Mouse (Mus musculus) spleen, postnatal 36 days (tissue): ENCODE measurements around the gene Dip2b.

ENCODE experiments used
- DNase-seq, 2 experiments: peaks; one replicate each; pipeline ENCODE4 v3.0.0; 2022; ENCODE audit warnings: low spot score in 2 of 2, mixed read lengths in 1 of 2

The Dip2b gene

DNA sequence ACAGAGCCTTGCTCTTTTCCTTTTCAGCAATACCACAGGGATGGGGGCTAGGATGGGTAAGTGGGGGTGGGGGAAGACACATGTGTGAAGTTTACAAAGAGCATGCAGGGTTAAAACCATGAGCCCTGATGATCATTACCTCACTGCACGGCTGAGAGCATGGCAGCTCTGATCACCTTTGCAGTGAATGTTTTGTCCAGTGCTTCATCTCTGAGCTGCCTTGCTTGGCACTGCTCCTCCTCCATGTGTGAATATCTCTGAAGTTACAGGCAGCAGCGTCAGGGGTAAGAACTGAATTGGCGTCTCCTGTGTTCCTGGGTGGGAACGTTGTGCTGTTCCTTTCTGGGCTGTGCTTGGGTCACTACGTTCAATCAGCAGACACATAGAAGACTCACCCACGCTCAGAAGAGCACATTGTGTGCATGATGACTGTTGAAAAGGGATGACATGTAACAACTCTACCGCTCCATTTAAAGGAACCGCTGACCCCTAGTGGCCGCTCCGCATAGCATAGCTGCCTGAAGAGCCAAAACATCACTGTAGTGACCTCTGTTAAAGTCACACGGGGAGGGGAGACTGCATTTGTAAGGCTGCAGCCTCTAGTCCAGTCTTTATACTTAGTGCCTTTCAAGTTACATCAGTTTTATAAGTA is 88.1 kb downstream of the Dip2b start:
- peak; percentile 79 to 84 for DNase-seq

DNA sequence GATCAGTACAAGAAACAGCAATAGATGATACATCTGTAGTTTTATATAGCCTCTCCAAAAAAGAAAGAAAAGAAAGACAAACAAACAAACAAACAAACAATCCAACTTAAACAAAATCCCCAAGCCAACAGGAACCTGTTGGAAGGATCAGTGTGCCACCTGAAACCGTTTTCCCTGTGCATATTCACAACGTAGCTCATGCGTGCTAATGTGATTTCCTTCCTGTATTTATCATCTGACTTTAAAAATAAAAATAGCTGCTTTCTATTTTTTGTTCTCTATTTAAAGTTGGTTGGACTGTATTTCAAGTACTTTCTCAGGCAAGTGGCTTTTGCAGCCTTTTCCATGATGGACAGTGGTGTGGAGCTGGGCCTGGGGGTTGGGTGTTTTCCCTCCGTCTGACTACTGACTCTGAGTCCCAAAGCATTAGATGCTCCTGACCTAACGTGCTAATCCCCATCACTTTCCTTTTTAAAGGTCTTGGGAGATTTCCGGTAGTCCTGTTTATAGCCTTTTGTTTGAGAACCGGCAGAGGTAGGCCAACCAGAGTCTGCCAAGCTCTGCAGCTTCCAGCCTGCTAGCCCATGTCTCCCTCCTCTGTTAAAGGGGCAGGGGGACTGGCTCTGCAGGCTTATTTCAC is 90.8 kb downstream of the Dip2b start:
- DNase-seq, result peak in 1 of 2 experiments; percentile 14

DNA sequence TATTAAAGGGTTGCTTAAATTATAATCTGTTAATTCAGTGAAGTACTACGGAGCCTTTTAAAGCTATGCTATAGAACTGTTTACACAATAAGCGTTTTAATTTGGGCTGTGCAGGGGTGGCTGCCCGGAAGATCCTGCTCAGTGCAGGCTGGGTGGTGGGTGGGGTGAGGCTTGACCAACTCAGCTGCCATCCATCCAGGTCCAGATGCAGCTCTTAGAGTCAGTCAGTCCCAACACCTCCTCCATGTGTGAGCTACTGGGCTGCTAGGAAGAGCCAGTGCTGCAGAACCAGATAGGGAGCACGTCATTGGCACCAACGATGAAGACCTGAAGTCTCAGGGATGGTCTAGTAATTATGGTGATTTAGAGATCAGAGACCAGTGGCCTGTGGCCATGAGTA is 101.2 kb downstream of the Dip2b start:
- DNase-seq, result no peak

DNA sequence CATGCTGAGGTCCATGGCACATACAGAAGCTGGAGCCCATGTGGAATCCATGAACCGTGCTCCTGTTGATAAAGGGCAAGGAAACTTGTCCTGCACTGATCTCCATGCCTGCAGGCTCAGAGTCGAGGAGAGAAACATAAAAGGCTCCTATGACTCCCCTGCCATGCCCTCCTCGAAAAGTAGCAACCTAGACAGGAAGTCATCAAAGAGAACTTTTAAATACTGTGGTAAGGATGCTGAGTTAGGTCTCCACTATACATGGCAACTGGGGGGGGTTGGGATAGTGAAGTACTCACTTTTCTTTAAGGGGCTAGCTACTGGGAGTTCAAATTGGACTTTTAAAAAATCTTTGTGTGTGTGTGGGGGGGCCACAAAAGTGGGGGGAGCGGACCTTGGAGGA is 102.0 kb downstream of the Dip2b start:
- DNase-seq, result no peak

DNA sequence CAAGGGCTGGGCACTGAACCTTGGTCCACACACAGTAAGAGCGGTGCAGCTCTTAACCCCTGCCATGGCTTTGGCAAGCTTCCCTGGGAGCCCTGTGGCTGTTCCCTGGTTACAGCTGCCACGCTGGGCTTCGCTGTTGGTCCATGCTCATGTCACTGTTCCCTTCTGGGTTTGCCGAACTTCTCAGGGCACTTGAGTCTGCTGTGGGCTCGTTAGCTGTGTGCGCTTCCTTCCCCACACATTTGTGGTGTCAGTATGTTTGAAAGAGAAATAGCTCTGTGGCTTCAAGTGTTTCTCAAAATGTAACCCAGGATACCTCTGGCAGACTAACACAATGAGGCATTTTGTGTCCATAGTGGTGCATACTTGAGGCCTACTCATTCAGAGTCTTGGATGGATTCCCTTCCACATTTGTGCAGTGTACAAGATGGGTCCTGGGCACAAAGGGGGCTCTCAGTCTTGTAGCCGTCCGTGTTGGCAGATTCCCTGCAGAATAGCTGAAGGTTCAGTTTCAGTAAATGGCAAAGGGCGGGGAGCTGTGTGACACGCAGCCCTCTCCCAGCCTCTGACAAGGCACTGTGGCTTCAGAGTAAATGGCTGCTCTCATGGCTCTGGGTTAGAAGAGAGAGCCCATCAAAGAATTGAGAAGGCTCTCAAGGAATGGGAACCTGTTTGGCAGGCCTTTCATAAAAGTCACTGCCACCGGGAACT is 104.8 kb downstream of the Dip2b start:
- DNase-seq, result no peak

DNA sequence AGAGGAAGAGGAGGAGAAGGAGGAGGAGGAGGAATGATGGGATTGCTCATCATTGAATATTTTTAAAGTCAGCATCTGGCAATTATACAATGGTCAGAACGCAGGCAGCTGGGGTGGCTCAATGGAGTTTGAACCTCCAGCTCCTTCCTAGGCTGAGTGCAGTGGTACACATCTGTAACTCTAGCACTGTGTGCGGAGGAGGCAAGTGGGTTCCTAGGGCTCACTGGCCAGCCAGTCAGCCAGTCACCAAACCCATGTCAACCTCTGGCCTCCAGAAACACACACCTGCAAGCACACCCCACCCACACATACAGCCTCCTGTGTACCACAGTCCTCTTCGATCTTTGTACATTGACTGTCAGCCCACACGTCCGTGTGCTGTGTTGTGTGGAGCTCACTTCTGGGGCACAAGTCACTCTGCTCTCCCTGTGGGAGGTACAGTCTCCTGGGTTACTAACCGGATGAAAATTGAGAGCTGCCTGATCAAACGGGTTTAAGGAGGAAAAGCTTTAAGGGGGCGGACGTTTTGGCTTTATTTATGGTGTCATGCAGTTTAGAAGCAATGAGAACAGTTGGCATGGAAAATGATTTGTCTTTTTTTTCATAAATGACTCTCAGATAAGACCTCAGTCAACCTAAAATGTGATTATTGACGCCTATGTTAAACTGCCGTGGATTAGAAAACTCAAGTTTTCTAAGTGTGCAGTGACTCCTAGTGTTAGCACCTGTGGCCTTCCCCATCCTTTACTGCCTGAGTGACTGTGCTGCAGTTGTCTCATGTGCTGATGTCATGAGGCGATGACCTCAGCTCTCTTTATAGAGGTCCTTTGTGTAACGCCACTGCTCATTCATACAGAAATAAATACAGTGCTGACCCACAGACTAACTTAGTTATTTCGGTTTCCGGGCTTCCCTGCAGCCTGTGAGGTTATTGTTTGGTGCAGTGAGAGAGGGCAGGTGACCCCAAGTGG is 106.7 kb downstream of the Dip2b start:
- DNase-seq, result no peak

DNA sequence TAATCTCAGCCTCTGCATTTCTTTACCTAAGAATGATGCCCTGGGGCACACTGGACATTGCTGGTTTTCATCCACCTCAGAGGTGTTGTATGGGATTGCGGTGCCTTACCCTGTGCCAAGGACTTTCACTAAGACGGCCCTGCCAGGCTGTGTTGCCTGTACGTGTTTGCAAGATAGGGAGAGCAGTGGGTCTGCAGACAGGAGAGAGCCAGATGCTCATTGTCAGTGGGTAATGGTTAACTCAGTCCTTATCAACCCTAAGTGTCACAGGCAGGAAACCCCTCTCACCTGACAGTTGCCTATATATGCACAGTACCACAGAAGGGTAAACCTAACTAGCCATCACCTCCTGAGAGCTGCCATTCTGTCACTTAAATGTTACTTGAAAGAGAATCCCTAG is 107.5 kb downstream of the Dip2b start:
- DNase-seq, result no peak

DNA sequence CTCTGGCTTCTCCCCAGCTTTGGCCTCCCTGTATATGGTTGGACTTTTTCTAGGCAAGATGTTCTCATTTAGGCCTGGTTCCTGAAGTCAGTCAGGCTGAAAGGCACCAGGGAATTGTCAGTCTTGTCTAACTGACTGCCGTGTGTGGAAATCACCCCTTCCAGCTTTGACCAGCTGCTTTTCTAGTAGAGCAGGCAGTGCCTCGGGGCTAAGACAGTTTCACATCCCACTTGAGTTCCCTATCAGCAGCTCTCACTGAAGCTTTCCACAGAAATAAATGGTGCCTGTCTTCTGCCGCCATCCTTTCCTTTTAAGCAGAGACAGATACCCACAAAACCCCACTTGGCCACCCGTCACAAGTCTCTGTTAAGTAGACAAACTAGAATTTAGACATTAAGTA is 112.1 kb downstream of the Dip2b start:
- no peak for DNase-seq

DNA sequence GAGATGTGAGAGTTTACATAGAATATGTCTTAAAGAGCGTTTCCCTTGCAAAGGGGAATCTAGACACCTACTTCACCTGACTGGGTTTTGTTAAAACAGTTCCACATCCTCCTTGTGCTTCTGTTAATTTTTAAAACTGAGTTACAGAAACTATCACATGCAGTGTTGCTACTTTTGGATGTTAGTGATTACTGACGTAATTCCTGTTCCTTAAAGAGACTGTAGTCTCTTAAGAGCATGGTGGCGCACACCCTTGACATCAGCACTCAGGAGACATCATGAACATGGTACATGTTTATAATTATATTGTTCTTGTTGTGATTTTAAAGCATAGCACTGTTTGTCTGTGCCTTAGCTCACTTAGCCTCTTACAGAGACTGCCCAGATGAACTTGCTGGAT is 113.9 kb downstream of the Dip2b start:
- DNase-seq, result peak; percentile 13 to 28

DNA sequence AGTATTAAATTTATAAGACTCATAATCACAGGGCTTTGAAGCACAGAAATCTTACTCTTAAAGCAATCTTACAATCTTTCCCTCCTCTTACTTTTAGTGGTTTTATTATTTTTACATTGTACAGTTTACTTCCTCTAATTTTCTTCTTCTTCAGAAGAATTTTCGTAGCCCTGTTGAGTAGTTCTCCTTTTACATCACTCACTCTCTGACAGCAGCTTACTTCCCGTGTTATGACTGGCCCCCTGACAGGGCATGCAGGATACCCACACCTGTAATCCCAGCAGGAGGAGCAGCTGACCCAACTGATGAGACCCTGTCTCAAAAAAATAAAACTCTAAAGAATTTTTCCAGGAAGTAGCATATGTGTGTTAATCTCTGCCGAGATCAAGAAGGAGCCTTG is 114.6 kb downstream of the Dip2b start:
- DNase-seq, result peak; percentile 18 to 24

DNA sequence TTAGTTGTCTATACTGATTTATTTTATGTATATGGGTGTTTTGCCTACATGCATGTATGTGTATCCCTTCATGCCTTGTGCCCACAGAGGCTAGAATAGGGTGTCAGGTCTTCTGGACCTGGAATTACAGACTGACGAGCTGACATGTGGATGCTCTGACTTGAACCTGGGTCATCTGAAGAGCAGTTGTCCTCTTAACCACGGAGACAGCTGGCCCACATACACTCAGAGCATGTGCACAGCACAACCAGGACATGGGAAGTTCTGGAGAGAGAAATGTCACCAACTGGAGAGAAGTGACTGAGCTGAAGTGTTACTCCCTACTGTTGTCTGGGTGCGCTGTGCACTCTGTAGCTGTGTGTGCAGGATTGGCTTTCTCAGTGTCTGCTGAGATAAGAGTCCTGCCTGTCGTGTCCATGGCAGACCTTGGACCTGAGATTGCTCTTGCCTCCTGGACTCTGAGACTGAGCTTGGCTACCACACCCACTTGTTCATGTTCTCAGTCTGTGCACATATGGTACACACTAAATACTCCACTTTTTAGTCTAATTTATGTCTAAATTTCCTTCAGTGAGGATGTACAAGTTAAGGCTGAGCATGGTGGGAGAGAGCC is 117.7 kb downstream of the Dip2b start:
- no peak for DNase-seq

DNA sequence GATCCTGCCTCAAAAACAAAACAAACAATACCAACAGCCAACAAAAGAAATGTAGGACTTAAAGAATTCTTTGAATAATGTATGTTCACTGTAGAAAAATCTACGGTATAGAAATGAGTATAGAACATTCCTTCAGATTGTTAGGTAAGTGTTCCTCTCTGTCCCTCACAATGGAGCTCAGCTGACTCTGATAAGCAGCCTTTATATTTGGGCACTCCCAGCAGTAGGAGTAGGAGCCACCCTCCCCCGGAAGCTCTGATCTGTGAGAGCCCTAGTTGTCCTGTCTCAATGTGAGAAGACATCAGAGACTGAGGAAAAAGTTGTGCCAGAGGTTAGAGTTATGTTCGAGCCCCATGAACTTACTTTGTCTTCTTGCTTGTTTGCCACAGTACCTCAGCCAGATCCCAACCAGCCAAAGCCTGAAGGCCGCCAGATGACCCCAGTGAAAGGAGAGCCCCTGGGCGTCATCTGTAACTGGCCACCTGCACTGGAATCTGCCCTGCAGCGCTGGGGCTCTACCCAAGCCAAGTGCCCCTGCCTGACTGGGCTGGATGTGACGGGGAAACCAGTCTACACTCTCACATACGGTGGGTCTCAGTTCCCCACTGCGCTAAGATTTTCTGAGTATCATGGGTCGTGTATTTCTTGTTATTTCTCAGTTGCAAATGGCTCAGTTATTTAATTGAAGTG is 118.5 kb downstream of the Dip2b start:
- no peak for DNase-seq

DNA sequence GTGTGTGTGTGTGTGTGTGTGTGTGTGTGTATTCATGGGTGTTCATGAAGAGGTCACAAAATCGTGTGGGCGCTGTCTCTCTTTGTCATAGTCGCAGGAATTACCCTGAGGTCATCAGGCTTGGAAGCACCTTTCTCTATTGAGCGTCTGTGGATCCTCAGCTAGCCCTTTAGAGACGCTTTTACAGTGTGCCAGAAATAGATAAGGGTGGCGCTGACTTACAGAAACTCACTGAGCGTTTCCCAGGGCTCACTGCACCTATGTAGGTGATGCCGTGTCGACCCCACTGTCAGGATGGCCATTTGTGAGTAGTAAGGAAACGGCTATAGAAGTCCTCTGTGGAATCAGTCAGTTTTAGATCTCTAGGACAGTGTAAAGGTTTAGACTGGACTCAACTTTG is 120.5 kb downstream of the Dip2b start:
- no peak for DNase-seq

DNA sequence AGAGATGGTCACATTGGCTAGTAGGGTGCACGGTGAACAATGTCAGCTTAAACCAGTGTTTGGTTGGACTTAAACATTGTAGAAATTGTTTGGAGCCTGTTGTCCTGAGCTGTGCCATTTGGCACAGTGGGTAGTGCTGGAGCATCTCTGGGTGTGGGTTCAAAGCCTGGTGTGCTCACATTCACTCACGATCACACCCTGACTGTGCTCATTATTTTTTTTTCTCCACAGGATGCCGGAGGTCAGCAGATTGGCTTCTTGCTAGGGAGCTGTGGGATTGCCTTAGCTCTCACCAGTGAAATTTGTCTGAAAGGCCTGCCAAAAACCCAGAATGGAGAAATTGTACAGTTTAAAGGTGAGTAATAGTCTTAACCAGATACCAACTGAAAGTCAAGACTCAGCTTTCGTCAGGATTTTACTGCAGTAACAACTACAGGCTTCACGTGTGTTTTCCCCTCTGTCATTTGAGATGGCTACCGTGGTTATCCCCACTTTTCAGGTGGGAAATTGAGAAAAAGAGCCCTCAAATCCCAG is 123.3 kb downstream of the Dip2b start:
- DNase-seq, result no peak

DNA sequence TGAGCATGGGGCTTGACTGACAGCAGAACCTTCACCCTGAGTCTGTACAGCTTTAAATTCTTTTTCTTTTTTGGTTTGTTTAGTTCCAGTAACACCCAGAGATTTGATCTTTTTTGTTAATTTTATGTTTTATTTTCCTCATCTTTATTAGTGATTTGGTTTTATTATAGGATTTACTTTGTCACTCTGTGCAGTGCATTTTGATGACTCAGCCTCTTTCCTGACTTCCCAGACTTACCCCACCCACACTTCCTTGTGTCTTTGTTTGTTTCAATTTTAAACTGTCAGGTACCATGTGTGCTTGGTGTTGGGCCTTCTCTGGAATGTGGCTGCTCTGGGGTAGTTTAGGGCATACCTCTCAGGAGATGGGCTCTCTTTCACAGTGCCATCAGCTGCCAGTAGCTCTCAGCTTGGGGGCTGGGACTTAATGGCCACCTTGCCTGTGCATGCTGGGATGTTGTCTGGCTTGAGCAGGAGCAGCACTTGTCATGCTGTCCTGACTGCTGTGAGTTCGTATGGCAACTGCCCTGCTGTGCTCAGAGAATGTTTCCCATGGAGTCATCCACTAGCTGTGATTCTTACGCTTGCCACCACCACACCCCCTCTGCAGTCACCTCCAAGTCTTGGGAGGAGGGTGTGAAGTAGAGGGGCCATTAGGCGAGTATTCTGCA is 125.1 kb downstream of the Dip2b start:
- DNase-seq, result no peak

DNA sequence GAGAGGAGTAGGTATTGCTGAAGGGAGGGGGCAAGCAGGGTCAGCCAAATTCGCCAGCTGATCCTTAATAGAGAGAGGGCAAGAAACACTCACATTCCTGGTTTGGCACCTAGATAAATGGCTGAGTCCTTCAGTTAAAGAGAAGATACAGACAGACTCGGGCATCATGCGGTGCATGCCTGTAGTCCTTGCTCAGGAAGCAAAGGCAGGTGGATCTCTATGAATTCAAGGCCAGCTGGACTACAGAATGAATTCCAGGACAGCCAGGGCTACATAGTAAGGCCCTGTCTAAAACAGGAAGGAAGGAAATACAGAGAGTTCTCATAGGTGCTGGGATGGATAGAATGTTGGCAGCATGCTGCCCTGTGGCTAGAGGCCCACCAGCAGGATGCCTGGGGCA is 128.0 kb downstream of the Dip2b start:
- DNase-seq, result no peak

DNA sequence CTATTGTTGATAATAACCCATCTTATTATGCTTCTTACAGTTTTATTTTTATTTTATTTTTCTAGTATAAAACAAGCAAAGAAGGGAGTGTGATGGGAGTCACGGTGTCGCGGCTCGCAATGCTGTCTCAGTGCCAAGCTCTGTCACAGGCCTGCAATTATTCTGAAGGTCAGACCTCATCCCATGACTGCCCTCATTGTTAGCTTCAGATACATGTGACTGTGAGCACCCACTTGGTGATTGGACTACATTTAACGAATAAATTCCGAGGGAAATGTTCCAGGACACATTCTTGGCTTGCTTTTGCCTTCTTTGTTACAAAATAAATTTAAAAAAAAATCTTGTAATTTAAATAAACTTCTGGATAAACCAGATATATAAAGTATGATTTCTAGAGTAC is 129.3 kb downstream of the Dip2b start:
- no peak for DNase-seq

DNA sequence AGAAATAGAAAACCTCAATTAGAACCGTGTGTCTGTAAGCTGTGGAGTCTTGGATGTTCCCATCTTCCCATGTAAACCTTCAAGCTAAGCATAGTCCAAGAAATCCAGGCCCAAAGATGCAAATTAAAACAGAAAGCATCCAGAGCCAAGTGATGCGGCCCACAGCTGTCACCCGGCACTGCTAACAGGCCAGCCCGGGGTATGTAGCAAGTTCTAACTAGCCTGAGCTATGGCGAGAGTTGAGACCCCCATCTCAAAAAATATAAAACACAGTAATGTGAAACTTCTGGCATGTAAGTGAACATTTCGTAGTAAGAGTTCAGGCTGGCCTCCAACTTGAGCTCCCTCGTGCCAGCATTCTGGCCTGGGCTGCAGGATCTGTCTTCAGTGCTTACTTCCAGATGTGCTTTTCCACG is 129.7 kb downstream of the Dip2b start:
- no peak for DNase-seq

DNA sequence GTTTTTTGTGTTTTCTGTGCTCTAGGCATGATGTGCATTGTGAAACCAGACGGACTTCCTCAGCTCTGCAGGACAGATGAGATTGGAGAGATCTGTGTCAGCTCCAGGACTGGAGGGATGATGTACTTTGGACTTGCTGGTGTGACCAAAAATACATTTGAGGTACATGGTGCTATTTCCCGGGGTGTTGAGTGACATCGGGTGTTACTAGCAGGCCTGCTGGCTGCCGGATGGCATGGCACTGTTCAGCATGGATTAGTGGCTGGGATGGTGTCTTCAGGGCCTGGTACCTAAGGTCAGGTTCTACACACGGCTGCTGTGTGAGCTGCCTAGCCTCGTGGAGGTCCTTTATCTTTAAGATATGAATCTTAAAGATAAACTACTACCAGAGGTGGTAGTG is 136.7 kb downstream of the Dip2b start:
- no peak for DNase-seq

DNA sequence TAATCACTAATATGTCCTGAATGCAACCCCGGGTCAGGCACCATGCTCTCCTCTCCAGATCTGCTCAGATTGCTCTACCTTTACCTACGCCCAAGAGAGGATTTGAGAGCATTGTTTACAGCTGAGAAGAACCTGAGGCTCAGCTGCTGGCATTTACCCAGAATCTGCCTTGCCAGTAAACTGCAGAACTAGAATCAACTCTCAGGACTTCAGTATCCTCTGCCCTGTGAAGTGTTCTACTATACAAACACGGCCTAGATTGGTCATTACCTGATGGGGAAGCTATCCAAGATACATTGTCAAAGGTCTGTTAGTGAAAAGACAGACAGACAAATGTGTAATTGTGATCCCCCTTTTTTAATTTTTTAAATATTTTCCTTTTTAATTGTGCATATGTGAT is 138.7 kb downstream of the Dip2b start:
- no peak for DNase-seq
